Mouse (Mus musculus): Measurements from ENCODE around the gene Slc35f6.
A peak's percentile ranks its signal among the peaks of the same experiment; 100 is the strongest.
"Not testable (repeated sequence)": the region's sequence is repeated elsewhere in the genome, so short reads cannot be mapped to it uniquely, and the experiment has no call there.

Slc35f6 gene

GRCm38 (mm10) chr5:30660278-30660677 is 12.5 kb downstream of the Slc35f6 start:
- no peak for DNase-seq (ENCODE audit: low spot score)

- no peak for DNase-seq (ENCODE audit: low spot score)
These were observed 13.1 kb downstream of the Slc35f6 start for GRCm38 (mm10) chr5:30660813-30661212.

GRCm38 (mm10) chr5:30665360-30665759 is 17.6 kb downstream of the Slc35f6 start:
- DNase-seq (ENCODE audit: low spot score) = no peak

- DNase-seq (ENCODE audit: low spot score) = no peak
These were observed 18.2 kb downstream of the Slc35f6 start for GRCm38 (mm10) chr5:30665968-30666367.

GRCm38 (mm10) chr5:30666391-30667195 is 18.9 kb downstream of the Slc35f6 start, which contains the start of gene Cenpa:
TSS of gene Cenpa (plus strand) at chr5:30666777.
- peak; percentile 76 for DNase-seq (ENCODE audit: low spot score)

- no peak for DNase-seq (ENCODE audit: low spot score)
These were observed 19.5 kb downstream of the Slc35f6 start for GRCm38 (mm10) chr5:30667215-30667614.

- DNase-seq (ENCODE audit: low spot score) = no peak
These were observed 20.0 kb downstream of the Slc35f6 start for GRCm38 (mm10) chr5:30667686-30668085.

GRCm38 (mm10) chr5:30668637-30669495 is 21.1 kb downstream of the Slc35f6 start:
- DNase-seq (ENCODE audit: low spot score) = no peak

- DNase-seq (ENCODE audit: low spot score) = no peak
These were observed 21.7 kb downstream of the Slc35f6 start for GRCm38 (mm10) chr5:30669496-30669830.

- no peak for DNase-seq (ENCODE audit: low spot score)
These were observed 22.4 kb downstream of the Slc35f6 start for GRCm38 (mm10) chr5:30670091-30670490.

GRCm38 (mm10) chr5:30674001-30674400 is 26.3 kb downstream of the Slc35f6 start:
- DNase-seq (ENCODE audit: low spot score) = no peak

GRCm38 (mm10) chr5:30676800-30677199 is 29.1 kb downstream of the Slc35f6 start:
- no peak for DNase-seq (ENCODE audit: low spot score)

GRCm38 (mm10) chr5:30678069-30678468 is 30.3 kb downstream of the Slc35f6 start:
- DNase-seq (ENCODE audit: low spot score) = not testable (repeated sequence)

- no peak for DNase-seq (ENCODE audit: low spot score)
These were observed 31.1 kb downstream of the Slc35f6 start for GRCm38 (mm10) chr5:30678722-30679296.

GRCm38 (mm10) chr5:30679593-30679992 is 31.9 kb downstream of the Slc35f6 start:
- DNase-seq (ENCODE audit: low spot score) = no peak

GRCm38 (mm10) chr5:30681970-30682369 is 34.2 kb downstream of the Slc35f6 start:
- no peak for DNase-seq (ENCODE audit: low spot score)

- no peak for DNase-seq (ENCODE audit: low spot score)
These were observed 35.4 kb downstream of the Slc35f6 start for GRCm38 (mm10) chr5:30682967-30683600.

GRCm38 (mm10) chr5:30683993-30684392 is 36.3 kb downstream of the Slc35f6 start:
- DNase-seq (ENCODE audit: low spot score) = no peak

GRCm38 (mm10) chr5:30686781-30687180 is 39.0 kb downstream of the Slc35f6 start:
- no peak for DNase-seq (ENCODE audit: low spot score)

- no peak for DNase-seq (ENCODE audit: low spot score)
These were observed 52.7 kb downstream of the Slc35f6 start for GRCm38 (mm10) chr5:30700361-30701000.

- DNase-seq (ENCODE audit: low spot score) = not testable (repeated sequence)
These were observed 53.6 kb downstream of the Slc35f6 start for GRCm38 (mm10) chr5:30701373-30701772.

GRCm38 (mm10) chr5:30701866-30702265 is 54.1 kb downstream of the Slc35f6 start:
- DNase-seq (ENCODE audit: low spot score) = no peak
